Mouse (Mus musculus) urinary bladder, postnatal 14 days (tissue): ENCODE data around the gene Asf1b.

Experiments used
- DNase-seq: peaks from one replicate; pipeline ENCODE4 v3.0.0; 2021; ENCODE audit warnings: low spot score

The Asf1b gene

DNA sequence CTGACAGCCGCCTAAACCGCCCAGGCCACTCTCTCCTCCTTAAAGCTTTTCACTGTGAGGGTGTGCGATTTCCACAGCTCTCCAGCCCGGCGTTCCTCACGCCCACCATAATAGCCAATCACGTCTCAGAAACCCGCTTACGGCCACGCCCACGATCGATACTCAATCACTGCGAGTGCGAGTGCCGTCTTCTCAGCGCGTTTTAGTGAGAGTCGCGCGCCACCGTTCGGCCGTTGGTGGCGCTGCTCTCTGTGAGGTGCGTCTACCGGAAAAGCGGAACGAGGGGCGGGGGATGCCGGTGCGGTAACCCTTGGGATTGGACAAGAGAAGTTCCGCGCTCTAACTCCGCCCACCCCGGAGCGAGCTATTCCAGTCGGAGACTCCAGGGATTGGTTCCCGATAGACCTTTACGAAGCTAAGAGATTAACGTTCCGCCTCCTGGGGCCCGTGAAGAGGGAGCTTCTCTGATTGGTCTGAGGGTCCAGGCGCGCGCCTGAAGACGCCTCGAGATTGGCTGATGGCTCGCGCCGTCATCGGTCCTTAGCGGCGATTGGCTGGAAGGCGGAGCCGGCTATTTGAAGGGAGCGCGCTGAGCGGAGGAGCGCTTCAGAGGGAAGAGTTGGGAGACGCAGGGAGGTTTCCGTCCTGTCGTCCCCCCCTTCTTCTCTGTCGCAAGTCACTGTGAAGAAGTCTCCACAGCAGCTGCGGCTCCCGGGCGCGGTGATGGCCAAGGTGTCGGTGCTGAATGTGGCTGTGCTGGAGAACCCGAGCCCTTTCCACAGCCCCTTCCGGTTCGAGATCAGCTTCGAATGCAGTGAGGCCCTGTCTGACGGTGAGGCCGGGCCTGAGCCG, at the start of gene Asf1b, which contains the start of gene Gm10644:
Gene Asf1b, plus strand, starts transcription at position 402 of the 852 bp plus-strand sequence.
Gene Gm10644, minus strand, starts transcription at position 100 of the 852 bp plus-strand sequence.
- peak; percentile 99 for DNase-seq

DNA sequence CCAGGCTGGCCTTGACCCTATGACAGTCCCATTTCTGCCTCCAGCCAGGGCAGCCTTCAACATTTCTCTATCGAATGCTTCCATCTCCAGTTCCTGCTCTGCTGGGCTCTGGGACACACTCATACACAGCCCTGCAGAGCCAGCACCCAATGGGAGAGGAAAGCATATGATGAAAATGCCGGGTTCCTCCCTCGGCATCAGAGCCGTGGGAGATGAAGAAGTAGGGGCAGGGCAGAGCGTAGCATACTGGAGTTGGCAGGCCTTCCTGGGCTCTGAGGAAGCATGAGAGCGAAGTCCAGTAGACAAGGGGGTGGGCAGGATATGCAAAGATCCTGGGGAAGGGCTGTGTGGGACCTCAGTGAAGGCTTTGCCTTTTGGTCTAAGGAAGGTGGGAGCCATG, 46.7 kb upstream of the Asf1b start:
- DNase-seq: no peak

DNA sequence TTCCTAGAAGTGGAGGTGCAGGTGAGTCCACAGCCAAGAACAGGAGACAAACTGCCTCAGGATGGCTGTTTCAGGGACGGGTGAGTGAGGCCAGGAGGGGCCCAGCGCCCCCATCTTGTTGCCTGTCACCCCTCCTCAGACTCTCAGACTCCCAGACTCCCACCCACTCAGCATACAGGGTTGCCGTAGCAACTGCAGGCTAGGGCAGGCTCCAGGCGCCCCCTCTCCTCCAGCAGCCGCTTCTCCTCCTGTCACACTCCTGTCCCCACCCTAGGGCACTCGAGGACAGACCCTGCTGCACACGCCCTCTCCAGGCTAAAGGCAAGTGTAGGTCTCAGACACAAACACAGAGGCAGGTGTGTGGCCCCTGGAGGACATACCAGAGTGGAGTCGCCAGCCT, 46.0 kb upstream of the Asf1b start:
- DNase-seq: no peak

DNA sequence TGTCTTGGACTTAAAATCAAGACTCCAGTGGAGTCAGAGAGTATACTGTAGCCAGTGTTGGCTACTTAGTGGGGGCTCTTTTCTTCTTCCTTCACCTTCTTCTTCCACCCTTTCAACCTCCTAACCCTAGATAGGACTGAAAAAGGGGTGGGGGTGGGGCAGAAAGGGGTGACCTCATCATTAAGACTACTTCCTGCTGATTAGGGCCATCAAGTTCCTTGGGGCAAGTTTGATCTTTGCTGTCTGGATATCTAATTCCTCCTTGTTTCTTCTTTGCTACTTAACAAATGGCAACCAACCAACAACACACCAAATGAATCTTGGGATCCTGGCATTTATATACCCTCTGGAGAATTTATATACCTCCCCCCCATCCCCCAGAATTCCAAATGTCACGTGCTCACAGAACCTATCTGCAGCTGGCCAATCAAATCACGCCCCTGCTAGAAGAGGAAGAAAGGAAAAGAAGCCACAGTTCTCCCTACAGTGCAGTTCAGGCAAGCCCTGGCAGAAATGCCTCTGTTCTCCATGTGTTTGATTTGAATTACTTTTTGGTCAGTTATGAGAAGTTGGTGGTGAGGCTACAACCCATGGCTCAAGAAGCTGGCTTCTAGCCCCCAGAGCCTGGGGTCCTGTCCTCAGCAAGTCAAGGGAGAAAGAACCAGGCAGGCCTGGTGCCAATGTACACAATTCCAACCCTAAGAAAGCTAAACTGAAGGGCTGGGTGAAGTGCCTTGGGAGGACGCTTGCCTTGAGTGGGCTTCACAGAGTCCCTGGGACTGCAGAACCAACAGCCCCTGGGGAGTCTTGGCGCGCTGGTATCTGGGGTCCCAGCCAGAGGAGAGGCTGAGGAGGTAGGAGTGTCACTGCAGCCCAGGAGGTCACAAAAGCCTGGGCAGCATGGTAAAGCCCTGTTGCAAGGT, 43.2 kb upstream of the Asf1b start:
- no peak for DNase-seq

DNA sequence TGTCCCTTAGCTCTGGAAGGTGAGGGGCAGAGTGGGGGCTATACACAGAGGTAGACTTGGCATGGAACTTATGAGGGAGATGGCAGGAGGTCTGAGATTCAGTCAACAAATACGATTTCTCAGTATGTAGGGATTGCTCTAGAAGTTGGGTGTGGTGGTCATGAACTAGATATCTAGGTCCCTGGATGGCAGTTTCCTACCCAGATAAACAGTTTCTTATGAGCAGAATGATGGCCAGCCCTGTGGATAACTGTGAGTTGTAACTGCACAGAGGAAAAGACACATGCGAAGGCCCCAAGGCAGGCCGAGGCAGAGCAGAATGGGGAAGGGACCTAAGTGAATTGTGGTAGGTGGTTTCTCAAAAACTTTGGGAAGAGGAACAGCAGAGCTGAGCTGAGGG, 41.1 kb upstream of the Asf1b start:
- DNase-seq: no peak

DNA sequence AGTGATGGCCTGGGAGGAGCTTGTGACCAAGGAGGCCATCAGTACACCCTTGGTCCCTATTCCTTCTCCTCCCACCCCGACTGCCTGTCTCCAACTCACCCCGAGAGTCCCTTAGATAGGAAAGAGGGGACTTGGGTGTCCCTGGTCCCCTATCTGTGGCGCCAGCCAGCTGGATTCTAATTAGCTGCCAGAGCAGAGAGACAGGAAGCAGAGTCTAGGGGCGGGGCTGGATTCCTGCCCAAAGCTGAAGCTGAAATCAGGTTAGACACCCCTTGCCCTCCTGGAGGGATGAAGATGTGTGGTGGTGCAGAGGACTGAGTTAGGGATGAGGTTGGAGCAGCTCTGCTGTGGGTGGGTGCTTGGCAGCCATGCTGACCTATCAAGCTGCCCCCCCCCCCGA, 40.4 kb upstream of the Asf1b start:
- DNase-seq: no peak

DNA sequence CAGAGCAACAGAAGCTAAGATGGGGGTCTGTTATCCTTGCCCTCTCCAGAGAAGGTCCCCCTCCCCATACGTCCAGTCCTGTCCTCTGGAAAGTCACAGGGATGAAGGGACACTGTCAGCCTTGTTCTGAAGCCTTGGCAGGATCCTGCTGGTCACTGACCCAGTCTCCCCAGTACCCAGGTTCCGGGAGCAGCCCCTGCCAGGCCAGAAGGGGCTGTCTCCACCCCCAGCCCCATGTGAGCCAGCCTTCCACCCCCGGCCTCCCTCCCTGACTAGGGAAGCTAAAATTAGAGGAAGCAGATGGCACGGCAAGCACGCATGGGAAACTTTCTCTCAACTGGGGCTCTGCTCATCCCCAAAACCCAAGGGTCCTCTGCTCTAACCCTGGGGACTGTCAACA, 39.3 kb upstream of the Asf1b start:
- DNase-seq: no peak

DNA sequence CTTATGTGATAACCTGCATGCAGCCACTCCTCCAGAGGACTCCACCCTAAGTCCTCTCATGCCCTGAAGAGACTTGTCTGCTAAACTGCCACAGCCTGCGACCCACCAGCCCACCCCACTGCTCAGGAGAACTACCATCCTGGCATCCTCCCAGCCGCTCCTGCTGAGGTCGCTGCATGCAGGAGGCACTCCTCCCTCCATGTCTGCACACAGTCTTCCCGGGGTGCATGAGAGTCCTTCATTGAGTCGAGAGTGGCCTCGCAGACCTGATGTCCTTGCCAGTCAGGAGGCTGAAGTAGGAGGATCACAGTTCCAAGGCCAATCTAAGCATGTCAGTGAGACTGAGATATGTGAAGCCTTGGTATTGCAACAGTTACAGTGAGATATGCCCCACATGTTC, 37.7 kb upstream of the Asf1b start:
- no peak for DNase-seq

DNA sequence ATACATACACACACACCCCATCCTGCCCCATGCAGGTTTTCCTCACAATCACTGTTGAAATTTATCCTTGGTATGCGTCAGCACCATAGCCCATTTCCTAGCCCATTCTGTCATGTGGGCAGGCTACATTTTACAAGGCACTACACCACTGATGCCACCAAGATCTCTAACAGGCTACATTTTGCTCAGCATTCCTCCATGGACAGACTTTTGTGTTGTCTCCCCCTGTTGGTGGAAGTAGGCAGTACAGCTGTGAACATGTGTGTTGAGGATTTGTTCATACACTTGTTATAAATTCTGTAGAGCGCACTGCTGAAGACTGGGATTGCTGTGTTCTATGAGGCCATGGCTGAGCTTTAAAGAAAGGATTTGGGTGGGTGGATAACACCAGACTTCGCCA, 33.7 kb upstream of the Asf1b start:
- peak; percentile 78 for DNase-seq

DNA sequence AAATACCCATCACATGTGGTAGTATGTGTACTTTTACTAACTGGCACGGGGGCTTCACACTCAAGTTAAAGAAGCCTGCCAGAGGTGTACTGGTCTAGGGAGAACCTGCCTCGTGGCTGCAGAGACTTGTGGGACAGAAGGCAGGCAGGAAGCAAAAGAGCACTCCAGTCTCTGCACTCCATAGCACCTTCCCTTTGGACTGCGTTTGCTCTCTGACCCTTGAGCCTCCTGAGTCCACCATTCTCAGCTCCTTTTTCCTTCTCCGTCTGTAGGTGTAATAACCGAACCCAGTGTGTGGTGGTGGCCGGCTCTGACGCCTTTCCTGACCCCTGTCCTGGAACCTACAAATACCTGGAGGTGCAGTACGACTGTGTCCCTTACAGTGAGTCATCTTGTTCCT, 32.6 kb upstream of the Asf1b start:
- no peak for DNase-seq

DNA sequence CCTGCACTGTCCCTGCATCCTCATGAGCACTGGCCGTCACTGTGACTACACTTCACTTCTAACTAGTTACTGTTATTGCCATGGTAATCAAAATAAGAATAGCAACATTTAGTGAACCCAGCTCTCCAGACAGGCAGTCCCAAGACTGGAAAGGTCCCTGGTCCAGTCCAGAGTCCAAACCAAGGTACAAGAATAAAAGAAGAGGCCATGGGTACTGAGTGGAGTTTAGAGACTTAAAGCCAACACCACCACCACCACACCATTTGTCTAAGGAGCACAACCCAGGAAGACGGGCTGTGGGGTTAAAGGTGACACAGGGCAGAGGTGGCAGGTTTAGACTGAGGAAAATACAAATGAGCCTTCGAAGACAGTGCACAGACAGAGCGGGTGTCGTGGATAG, 30.7 kb upstream of the Asf1b start:
- no peak for DNase-seq

DNA sequence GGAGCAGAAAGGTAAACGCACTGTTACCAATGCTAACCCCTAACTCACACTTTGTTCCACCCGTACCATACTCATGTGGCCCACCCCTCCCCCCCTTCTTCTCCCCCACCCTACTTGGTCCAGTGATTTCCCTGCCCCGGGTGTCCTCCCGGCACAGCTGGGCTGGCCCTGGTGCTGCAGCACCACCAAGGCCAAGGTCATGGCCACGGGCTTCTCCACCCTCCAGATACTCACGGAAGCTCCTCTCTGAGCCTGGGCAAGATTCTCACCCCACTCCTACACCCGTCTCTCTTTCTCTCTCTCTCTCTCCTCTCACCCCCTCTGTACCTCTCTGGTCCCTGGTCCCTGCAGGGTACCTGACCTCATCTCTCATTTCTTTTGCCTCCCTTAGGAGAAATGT, 29.0 kb upstream of the Asf1b start:
- no peak for DNase-seq

DNA sequence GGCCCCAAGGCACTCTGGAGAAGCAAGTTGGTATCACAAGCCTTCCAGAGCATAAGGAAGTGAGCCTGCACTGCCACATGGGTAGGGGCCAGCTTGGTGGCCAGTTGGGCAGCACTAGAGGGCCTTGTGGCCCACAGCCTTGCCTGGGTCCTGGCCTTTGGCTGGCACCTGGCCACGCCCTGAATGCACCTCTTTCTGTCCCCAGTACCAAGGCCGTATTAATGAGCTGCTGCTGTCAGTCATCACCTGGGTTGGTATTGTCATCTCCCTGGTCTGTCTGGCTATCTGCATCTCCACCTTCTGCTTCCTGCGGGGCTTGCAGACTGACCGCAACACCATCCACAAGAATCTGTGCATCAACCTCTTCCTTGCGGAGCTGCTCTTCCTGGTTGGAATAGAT, 21.1 kb upstream of the Asf1b start:
- DNase-seq: no peak

DNA sequence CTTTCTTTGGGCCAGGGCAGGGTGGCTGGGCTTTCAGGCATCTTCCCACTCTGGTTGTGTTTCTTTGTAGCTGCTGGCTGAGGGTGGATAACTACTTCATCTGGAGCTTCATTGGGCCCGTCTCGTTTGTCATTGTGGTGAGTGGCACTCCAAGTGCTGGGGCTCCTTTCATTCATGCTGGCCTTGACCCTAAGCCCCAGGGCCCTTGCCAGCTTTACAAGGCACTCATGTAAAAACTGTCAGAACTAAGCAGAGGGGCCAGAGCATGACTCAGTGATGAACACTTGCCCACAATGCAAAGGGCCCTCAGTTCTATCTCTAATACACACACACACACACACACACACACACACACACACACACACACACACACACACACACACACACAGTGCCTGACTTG, 20.3 kb upstream of the Asf1b start:
- DNase-seq: no peak

DNA sequence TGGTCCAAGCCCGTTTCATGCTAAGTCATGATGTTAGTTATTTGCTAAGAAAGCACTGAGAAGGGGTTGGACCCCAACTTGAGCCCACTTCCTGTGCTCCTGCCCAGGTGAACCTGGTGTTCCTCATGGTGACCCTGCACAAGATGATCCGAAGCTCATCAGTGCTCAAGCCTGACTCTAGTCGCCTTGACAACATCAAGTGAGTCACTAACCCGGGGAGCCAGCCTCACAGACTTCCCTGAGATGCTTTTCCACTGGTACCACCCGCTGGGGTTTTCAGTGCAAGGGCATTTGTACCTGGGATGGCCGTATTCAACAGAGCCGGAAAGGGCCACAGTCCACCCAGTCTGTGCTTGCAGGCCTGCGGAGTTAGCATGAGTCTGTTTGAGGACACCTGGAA, 19.9 kb upstream of the Asf1b start:
- DNase-seq: no peak

DNA sequence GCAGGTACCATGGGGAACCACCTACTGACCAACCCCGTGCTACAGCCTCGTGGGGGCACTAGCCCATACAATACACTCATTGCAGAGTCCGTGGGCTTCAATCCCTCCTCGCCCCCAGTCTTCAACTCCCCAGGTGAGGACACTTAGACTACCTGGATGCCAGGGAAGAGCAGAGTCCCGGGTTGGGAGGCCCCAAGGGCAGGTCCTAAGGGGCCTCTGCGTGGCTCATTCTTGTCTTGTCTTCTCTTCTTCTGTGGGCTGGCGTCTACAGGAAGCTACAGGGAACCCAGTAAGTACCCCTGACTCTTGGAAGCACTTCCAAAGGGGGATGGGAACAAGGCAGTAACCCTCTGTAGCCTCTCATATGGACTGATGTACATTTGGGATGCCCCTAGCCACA, 17.7 kb upstream of the Asf1b start:
- no peak for DNase-seq

DNA sequence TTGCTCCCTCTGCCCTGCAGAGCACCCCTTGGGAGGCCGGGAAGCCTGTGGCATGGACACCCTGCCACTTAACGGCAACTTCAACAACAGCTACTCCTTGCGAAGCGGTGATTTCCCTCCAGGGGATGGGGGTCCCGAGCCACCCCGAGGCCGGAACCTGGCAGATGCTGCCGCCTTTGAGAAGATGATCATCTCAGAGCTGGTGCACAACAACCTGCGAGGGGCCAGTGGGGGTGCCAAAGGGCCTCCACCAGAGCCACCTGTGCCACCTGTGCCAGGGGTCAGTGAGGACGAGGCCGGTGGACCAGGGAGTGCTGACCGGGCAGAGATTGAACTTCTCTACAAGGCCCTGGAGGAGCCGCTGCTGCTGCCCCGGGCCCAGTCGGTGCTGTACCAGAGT, 17.0 kb upstream of the Asf1b start:
- DNase-seq: no peak

DNA sequence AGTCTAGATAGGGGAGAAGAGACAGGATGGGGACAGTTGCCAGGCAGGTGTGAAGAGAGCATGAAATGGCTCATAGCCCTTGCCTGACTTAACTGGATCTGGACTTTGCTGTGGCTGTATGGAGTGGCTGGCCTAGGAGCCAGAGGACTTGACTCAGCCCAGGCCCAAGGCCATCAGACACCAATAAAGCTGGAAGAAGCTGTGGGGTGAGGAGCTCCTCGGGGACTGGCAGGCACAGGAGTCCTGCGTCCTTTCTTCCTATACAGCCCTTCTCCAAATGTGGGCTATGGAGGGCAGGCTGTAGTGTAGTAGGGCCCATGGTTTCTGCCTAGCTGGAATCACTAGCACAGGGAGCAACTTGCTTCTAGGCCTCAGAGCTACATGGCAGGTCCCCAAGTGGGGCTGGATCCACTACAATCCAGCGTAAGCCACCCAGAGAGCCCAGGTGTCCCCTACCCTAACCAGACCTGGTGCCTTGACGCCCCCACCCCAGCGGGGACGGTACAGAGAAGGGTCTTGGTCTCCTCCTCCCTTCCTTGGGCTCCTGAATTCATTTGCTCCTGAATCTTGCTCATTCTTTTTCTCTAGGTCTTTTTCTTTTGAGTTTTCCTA, 14.1 kb upstream of the Asf1b start:
- no peak for DNase-seq

DNA sequence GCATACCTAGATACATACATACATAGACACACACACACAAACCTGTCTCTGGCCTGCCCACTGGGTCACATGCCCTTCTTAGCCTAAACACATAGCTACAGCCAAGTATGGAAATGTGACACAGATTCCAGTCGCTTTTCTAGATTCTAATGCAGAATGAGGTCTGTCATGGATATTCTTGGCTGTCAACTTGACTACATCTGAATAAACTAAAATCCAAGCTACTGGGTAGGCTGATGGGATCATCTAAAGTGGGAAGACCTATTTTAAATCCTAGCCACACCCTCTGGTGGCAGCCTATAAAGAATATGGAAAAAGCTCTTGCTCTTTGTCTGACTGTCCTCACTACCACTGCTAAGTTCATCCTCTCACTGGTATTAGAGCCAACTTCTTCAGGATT, 12.9 kb upstream of the Asf1b start:
- no peak for DNase-seq

DNA sequence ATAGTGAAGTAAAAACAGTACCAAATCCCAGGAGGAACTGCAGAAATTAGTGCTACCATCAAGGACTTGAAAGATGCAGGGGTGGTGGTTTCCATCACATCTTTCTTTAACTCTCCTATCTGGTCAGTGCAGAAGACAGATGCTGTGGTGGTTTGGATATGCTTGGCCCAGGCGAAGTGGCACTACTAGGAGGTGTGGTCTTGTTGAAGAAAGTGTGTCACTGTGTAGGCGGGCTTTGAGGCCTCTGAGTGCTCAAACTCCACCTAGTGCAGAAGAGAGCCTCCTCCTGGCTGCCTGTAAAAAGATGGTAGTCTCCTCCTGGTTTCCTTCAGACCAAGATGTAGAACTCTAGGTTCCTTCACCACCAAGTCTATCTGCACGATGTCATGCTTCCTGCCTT, 9.8 kb upstream of the Asf1b start:
- DNase-seq: no peak

DNA sequence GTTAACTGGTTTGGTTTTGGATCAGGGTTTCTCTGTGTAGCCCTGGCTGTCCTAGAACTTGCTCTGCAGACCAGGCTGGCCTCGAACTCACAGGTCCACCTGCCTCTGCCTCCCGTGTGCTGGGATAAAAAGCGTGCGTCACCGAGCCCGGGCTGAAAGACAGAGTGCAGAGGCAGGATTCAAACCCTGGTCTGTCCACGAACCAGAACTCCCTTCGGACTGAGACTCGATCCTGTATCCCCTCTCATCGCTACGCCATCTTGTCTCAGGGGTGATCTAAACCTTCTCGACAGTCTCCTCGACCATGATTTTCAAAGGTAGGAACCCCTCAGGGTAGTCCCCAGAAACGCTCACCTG, 580 bp upstream of the Asf1b start:
- no peak for DNase-seq

DNA sequence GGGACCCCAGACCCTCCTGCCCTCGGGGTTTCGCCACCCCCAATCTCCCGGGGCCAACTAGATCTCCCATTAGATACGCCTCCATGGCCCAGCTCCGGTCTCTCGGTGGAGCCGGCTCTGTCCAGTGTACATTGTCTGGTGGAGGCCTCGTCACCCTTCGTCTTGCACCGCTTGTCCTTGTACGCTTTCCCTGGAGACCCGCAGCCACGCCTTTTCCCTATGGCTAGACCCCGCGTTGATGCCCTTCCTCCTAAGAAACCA, 581 bp downstream of the Asf1b start:
- no peak for DNase-seq

DNA sequence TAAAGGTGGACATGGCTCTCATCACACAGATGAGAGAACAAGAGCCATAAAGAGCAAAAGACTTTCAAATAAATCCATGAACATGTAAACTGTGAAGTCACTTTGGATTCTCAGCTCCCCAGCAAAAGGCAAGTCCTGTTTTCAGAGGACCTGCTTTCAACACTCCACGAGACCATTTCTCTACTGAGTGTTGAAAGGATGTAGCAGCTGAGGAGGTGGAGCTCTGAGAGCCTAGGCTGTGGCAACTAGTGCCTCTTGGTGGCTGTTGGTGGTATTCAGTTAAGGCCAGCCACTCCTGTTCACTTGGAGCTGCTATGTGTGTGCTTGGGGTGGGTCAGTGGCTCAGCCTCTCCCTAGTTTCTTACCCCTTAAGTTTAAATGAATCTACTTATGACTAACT, 1.5 kb downstream of the Asf1b start:
- DNase-seq: no peak
